In the genomic region with DNA sequence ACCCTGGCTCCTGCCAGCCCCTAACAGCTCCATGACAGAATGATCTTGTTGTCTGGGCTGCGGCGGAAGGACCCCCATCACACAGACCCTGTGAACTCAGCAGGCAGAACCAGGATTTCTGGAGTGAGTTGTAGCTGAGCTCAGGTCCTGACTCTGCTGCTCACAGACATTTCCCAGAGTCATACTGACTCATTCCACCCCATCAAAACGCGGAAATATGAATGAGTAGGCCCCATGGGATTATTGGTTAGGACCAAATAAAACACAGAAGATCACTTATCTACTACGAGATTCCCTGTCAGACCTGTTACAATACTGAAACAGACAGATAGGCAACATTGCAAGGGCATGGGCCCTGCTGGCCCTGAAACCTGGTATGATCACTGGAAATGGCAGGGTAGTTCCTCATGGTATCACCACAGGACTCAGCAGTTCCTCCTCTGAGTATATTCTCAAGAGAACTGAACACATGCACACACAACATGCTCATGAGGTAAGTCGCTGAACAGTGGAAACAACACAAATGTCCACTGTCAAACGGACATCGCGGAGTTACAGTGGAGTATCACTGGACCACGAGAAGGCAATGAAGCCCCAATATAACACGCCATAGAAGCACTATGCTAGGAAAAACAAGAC, we compare ENCODE assay signal across 10 mouse cellular contexts. TPM values are rescaled to one million over a fixed set of nuclear protein-coding genes. Genes with fewer than 3 reads are reported as not detected.
DNase-seq lines count a peak whose midpoint lies in the region; ATAC-seq and TF ChIP-seq lines count a peak whose summit lies in the region.
"Had no signal": no experiment of that assay in that cellular context is flagged by ENCODE, and none has a peak within 500 bp of the region (broad histone marks: within the 10 kb centered on the region; RNA-seq: fewer than 3 reads in every experiment).

No protein-coding gene starts in this region.

- TF ChIP-seq CTCF in MEL (IDR thresholded peaks at IDR 0.05 in 2 of 3, conservative IDR thresholded peaks at IDR 0.05 in 1 of 3; ENCODE audit: control insufficient read depth in 1 of 3, insufficient read depth in 1 of 3, low read depth in 2 of 3, low read length in 3 of 3, poor library complexity in 1 of 3, severe bottlenecking in 1 of 3) = no peak

- no peaks in the 10 kb centered on the region for H3K9me3 ChIP-seq in MEL (replicated peaks; ENCODE audit: insufficient read depth, low read length)
- H3K9me3 ChIP-seq in hindbrain, embryonic 10.5 days = no peaks in the 10 kb centered on the region

- H3K4me3 ChIP-seq in MEL (ENCODE audit: control insufficient read depth in 1 of 2, insufficient read depth in 1 of 2, low read depth in 2 of 2, low read length in 2 of 2) = no peak overlapping the region
- no peak overlapping the region for H3K4me3 ChIP-seq in hindbrain, embryonic 10.5 days

- 0 out of 4 replicates have a peak, but pooled peaks of 1 of the 2 experiments have one; percentile 18 for TF ChIP-seq EP300 in MEL (IDR thresholded peaks at IDR 0.05; ENCODE audit: low read depth in 1 of 2, low read length in 2 of 2)

- H3K9ac ChIP-seq in MEL (ENCODE audit: control insufficient read depth, low read depth, low read length, poor library complexity, severe bottlenecking) = no peak overlapping the region; the same call in 1 of the 2 replicates

- H3K27ac ChIP-seq in MEL (ENCODE audit: control insufficient read depth, low read depth, low read length) = peak overlapping the region; percentile 8; the same call in 1 of the 2 replicates
- H3K27ac ChIP-seq in hindbrain, embryonic 10.5 days = peak overlapping the region; percentile 75

- H3K79me2 ChIP-seq in MEL (ENCODE audit: control insufficient read depth, insufficient read depth, low read length, poor library complexity) = no peaks in the 10 kb centered on the region

- no peak for TF ChIP-seq RAD21 in MEL (IDR thresholded peaks at IDR 0.05; ENCODE audit: low read depth, low read length)

- WGBS in hindbrain, embryonic 10.5 days = 89% methylated on average over 11 of the region's 11 CpGs

- H3K36me3 ChIP-seq in MEL (ENCODE audit: control insufficient read depth in 1 of 2, insufficient read depth in 2 of 2, low read length in 2 of 2) = peaks cover 0 to 30% of the 10 kb centered on the region in 2 experiments; a peak in 2 of 4 replicates
- H3K36me3 ChIP-seq in hindbrain, embryonic 10.5 days = peaks cover 41% of the 10 kb centered on the region

- no peaks in the 10 kb centered on the region for H3K27me3 ChIP-seq in MEL (ENCODE audit: control insufficient read depth in 1 of 2, insufficient read depth in 2 of 2, low read length in 2 of 2)
- no peaks in the 10 kb centered on the region for H3K27me3 ChIP-seq in hindbrain, embryonic 10.5 days (ENCODE audit: insufficient read depth, poor library complexity, severe bottlenecking)

- peaks cover 29 to 36% of the 10 kb centered on the region in 2 experiments for H3K4me1 ChIP-seq in MEL (ENCODE audit: control insufficient read depth in 1 of 2, insufficient read depth in 2 of 2, low read length in 2 of 2)
- H3K4me1 ChIP-seq in hindbrain, embryonic 10.5 days (replicated peaks) = peaks cover 37% of the 10 kb centered on the region

- peak; percentile 70 for ATAC-seq in megakaryocyte, adult 5-6 weeks (ENCODE audit: poor library complexity, severe bottlenecking)

- DNase-seq in 3T3-L1 (ENCODE audit: low read depth, low spot score) = peak; percentile 87
- peak; percentile 51 for DNase-seq in MEL (ENCODE audit: low read depth, low spot score)
- DNase-seq in hindbrain, embryonic 10.5 days (ENCODE audit: low spot score) = no peak
- no peak for DNase-seq in embryo, embryonic 10 days (ENCODE audit: low spot score)
- DNase-seq in layer of hippocampus, postnatal 36 days = no peak
- DNase-seq in layer of hippocampus, adult 8-10 months (ENCODE audit: low spot score in 2 of 2) = no peak
- DNase-seq: cerebellum, adult 11 months; gastrocnemius, postnatal 14 days; layer of hippocampus, adult 9-11 months had no signal

- no peak for TF ChIP-seq POLR2A in MEL (IDR thresholded peaks at IDR 0.05; ENCODE audit: control insufficient read depth in 1 of 2, insufficient read depth in 1 of 2, low read depth in 1 of 2, low read length in 2 of 2, poor library complexity in 1 of 2)

TF ChIP-seq in MEL, 35 proteins besides CTCF, POLR2A, EP300 and RAD21:
- no peak for TF ChIP-seq GATA1 (IDR thresholded peaks at IDR 0.05; ENCODE audit: low read depth, low read length)
- TF ChIP-seq E2F4 (IDR thresholded peaks at IDR 0.05; ENCODE audit: borderline replicate concordance, low read depth, low read length) = no peak
- no peak for TF ChIP-seq CHD1 (IDR thresholded peaks at IDR 0.05; ENCODE audit: low read depth, low read length)
- TF ChIP-seq MAX (IDR thresholded peaks at IDR 0.05; ENCODE audit: low read length) = peak; percentile 50; the same call in 1 of the 2 replicates
- TF ChIP-seq ELF1 (IDR thresholded peaks at IDR 0.05; ENCODE audit: low read depth, low read length) = no peak
- no peak for TF ChIP-seq BHLHE40 (IDR thresholded peaks at IDR 0.05; ENCODE audit: borderline replicate concordance, low read depth, low read length)

RNA-seq across cellular contexts. Expression of a gene that starts 40.4 kb away (rescaled TPM):
- total RNA-seq in MEL (2012; rRNA removed) = 19.6 and 22.8 TPM in 2 replicates
- polyA plus RNA-seq in MEL (2012; ENCODE audit: insufficient read depth in 1 of 2, insufficient read length in 2 of 2, low read depth in 1 of 2, low replicate concordance in 2 of 2, missing spikeins in 1 of 2) = 10 to 100 TPM in 1 of 2 experiments, not detected in 1; 23.3 TPM
- polyA plus RNA-seq in hindbrain, embryonic 10.5 days (2016; fragmentation: Nextera tagmentation; extraction: Ambion mirVana) = 22.7 and 28.8 TPM in 2 replicates
- 22.2 and 23.9 TPM in 2 replicates for total RNA-seq in megakaryocyte, adult 5-6 weeks (2015)
- 9.5 and 10.1 TPM in 2 replicates for total RNA-seq in megakaryocyte, adult 5-6 weeks (2017)
- total RNA-seq in layer of hippocampus, postnatal 36 days (2021) = 10 to 100 TPM; 91.3 to 91.5 TPM
- total RNA-seq in layer of hippocampus, adult 8-10 months (2022) = 10 to 100 TPM; 82.6 to 92.2 (median 84.5) TPM

Comparison
In these comparisons a context has a peak if more than half of its experiments do, and no peak if none do; other contexts are left out.
1. DNase-seq: peak in 3T3-L1 (single experiment) and MEL (single experiment); none in hindbrain, embryonic 10.5 days (single experiment), embryo, embryonic 10 days (single experiment), layer of hippocampus, postnatal 36 days (0 of 2) and layer of hippocampus, adult 8-10 months (0 of 2).